Mouse (Mus musculus) liver, embryonic 13.5 days (tissue): ENCODE data around the gene Atf7. TPM values are rescaled to one million over a fixed set of nuclear protein-coding genes. Genes with fewer than 3 reads are reported as not detected.

Experiments used
- ATAC-seq: fragments of 200-750 bp; cut with Nextera tagmentation; 2 replicates; pipeline ENCODE4 v1.8.0; 2017; ENCODE audit warnings: low read depth, mild to moderate bottlenecking, moderate number of reproducible peaks, moderate library complexity
- DNase-seq: peaks from one replicate; pipeline ENCODE4 v3.0.0; 2022
- H3K27ac ChIP-seq: fragments of 300-500 bp; sonication (generic); 2 replicates; pipeline ENCODE4 v1.5.1; 2015; ENCODE audit warnings: moderate library complexity, mild to moderate bottlenecking, inconsistent platforms
- H3K27me3 ChIP-seq: fragments of 300-500 bp; sonication (generic); 2 replicates; pipeline ENCODE4 v1.6.1; 2015; ENCODE audit warnings: mild to moderate bottlenecking, inconsistent platforms
- H3K36me3 ChIP-seq: fragments of 300-500 bp; sonication (generic); 2 replicates; pipeline ENCODE4 v1.6.1; 2015; ENCODE audit warnings: mild to moderate bottlenecking, inconsistent platforms
- H3K4me1 ChIP-seq: fragments of 300-500 bp; sonication (generic); replicated peaks from 2 replicates; pipeline ENCODE4 v1.6.1; 2015; ENCODE audit warnings: inconsistent platforms
- H3K4me2 ChIP-seq: fragments of 300-500 bp; sonication (generic); 2 replicates; pipeline ENCODE4 v1.6.1; 2015; ENCODE audit warnings: inconsistent platforms, mild to moderate bottlenecking, moderate library complexity
- H3K4me3 ChIP-seq: fragments of 300-500 bp; sonication (generic); replicated peaks from 2 replicates; pipeline ENCODE4 v1.5.1; 2015; ENCODE audit warnings: mild to moderate bottlenecking, inconsistent platforms
- H3K9ac ChIP-seq: fragments of 300-500 bp; sonication (generic); 2 replicates; pipeline ENCODE4 v1.6.1; 2015; ENCODE audit warnings: mild to moderate bottlenecking, inconsistent platforms
- H3K9me3 ChIP-seq: fragments of 300-500 bp; sonication (generic); replicated peaks from 2 replicates; pipeline ENCODE4 v1.6.1; 2016; ENCODE audit warnings: inconsistent platforms
- WGBS: fragments of 180-500 bp; shearing (Covaris S2); methylation state at CpG from one replicate; pipeline ENCODE4 v1.1.7; 2015; ENCODE audit not compliant: insufficient replicate concordance; 5-methylcytosine and 5-hydroxymethylcytosine counted together
- polyA plus RNA-seq: library from polyadenylated mRNA; unstranded; fragments of >200 nt; fragmentation: Nextera tagmentation; extraction: Ambion mirVana; gene quantifications from 2 replicates; pipeline ENCODE4 v1.2.1, GENCODE M21; 2015

The Atf7 gene
- polyA plus RNA-seq, 1 experiment from 2014 or later, result 8.6 TPM

- Histone ChIP-seq H3K4me1 (no peaks in the 10 kb centered on the region), H3K36me3 (0 out of 2 replicates have a peak, but pooled peaks cover 4% of the 10 kb centered on the region), H3K9ac (no peak overlapping the region), H3K27me3 (no peaks in the 10 kb centered on the region), H3K4me2 (no peak overlapping the region), H3K9me3 (no peaks in the 10 kb centered on the region), H3K4me3 (no peak overlapping the region), H3K27ac (no peak overlapping the region)
- ATAC-seq (no peak), DNase-seq (no peak)
- WGBS, result 47% methylated on average over 1 of the region's 1 CpGs
Measured at GRCm38 (mm10) chr15:102581205-102581604, 44.1 kb downstream of the Atf7 start.

GRCm38 (mm10) chr15:102578351-102578750, 46.9 kb downstream of the Atf7 start:
- Histone ChIP-seq H3K9ac (no peak overlapping the region), H3K4me2 (no peak overlapping the region), H3K36me3 (peaks cover 4% of the 10 kb centered on the region; the same call in 1 of the 2 replicates), H3K4me1 (no peaks in the 10 kb centered on the region), H3K4me3 (no peak overlapping the region), H3K9me3 (no peaks in the 10 kb centered on the region), H3K27me3 (no peaks in the 10 kb centered on the region), H3K27ac (no peak overlapping the region)
- DNase-seq (no peak), ATAC-seq (no peak)
- 83% methylated on average over 2 of the region's 2 CpGs for WGBS

- ATAC-seq, result no peak
- 89% methylated on average over 1 of the region's 1 CpGs for WGBS
- DNase-seq, result no peak
Measured at GRCm38 (mm10) chr15:102576972-102577371, 48.3 kb downstream of the Atf7 start.

GRCm38 (mm10) chr15:102572081-102572480, 53.2 kb downstream of the Atf7 start:
- ATAC-seq, result no peak
- H3K36me3 ChIP-seq, result peaks cover 4% of the 10 kb centered on the region; the same call in 1 of the 2 replicates
- H3K4me1 ChIP-seq, result no peaks in the 10 kb centered on the region
- no peak overlapping the region for H3K4me3 ChIP-seq
- no peak overlapping the region for H3K9ac ChIP-seq
- H3K9me3 ChIP-seq, result no peaks in the 10 kb centered on the region
- H3K4me2 ChIP-seq, result no peak overlapping the region
- H3K27ac ChIP-seq, result no peak overlapping the region
- WGBS, result 74% methylated on average over 3 of the region's 3 CpGs
- no peaks in the 10 kb centered on the region for H3K27me3 ChIP-seq
- DNase-seq, result no peak

More at GRCm38 (mm10) chr15:102576972-102577371, 48.3 kb downstream of the Atf7 start:
- H3K9ac ChIP-seq, result no peak overlapping the region
- no peak overlapping the region for H3K27ac ChIP-seq
- H3K4me3 ChIP-seq, result no peak overlapping the region
- no peaks in the 10 kb centered on the region for H3K4me1 ChIP-seq
- no peak overlapping the region for H3K4me2 ChIP-seq
- H3K36me3 ChIP-seq, result peaks cover 4% of the 10 kb centered on the region; the same call in 1 of the 2 replicates
- no peaks in the 10 kb centered on the region for H3K27me3 ChIP-seq
- no peaks in the 10 kb centered on the region for H3K9me3 ChIP-seq

- ATAC-seq, result no peak
- WGBS, result 76% methylated on average over 2 of the region's 2 CpGs
Measured at GRCm38 (mm10) chr15:102567849-102568248, 57.4 kb downstream of the Atf7 start.

GRCm38 (mm10) chr15:102563681-102564080, 61.6 kb downstream of the Atf7 start:
- DNase-seq (no peak), ATAC-seq (no peak)
- Histone ChIP-seq H3K36me3 (peaks cover 18% of the 10 kb centered on the region), H3K4me1 (no peaks in the 10 kb centered on the region), H3K9ac (no peak overlapping the region), H3K27ac (no peak overlapping the region), H3K9me3 (no peaks in the 10 kb centered on the region), H3K4me2 (no peak overlapping the region), H3K27me3 (no peaks in the 10 kb centered on the region), H3K4me3 (no peak overlapping the region)
- WGBS, result 85% methylated on average over 5 of the region's 5 CpGs

More at GRCm38 (mm10) chr15:102567849-102568248, 57.4 kb downstream of the Atf7 start:
- Histone ChIP-seq H3K9ac (no peak overlapping the region), H3K4me1 (no peaks in the 10 kb centered on the region), H3K36me3 (peaks cover 6% of the 10 kb centered on the region), H3K27ac (no peak overlapping the region), H3K4me3 (no peak overlapping the region), H3K4me2 (no peak overlapping the region), H3K27me3 (no peaks in the 10 kb centered on the region), H3K9me3 (no peaks in the 10 kb centered on the region)
- DNase-seq, result no peak

DNA sequence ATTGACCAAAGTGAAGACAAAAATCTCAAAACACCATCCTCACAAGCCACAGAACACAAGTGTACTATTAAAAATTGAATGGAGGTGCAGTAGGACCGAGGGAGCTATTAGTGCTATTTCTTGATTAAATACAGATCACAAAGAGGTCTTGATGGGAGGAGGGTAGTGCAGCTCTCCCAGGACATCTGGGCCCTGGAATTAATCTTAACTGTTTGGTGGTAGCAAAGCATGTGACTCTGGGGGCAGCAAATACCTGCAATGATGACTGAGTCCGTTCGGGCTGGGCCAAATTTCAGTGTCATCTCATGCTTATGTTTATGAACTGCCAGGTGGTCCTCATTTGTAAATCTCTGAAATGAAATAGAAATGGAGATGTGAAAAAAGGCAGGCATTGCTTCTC, 62.2 kb downstream of the Atf7 start:
- H3K4me2 ChIP-seq, result no peak overlapping the region
- ATAC-seq, result no peak
- H3K9me3 ChIP-seq, result no peaks in the 10 kb centered on the region
- no peak overlapping the region for H3K4me3 ChIP-seq
- no peaks in the 10 kb centered on the region for H3K4me1 ChIP-seq
- 81% methylated on average over 3 of the region's 3 CpGs for WGBS
- peaks cover 18% of the 10 kb centered on the region for H3K36me3 ChIP-seq
- no peak overlapping the region for H3K9ac ChIP-seq
- no peak for DNase-seq
- H3K27ac ChIP-seq, result no peak overlapping the region
- no peaks in the 10 kb centered on the region for H3K27me3 ChIP-seq

- 91% methylated on average over 1 of the region's 1 CpGs for WGBS
- no peak for ATAC-seq
- Histone ChIP-seq H3K4me2 (no peak overlapping the region), H3K36me3 (peaks cover 18% of the 10 kb centered on the region), H3K4me3 (no peak overlapping the region), H3K4me1 (no peaks in the 10 kb centered on the region), H3K9ac (no peak overlapping the region), H3K27ac (no peak overlapping the region), H3K27me3 (no peaks in the 10 kb centered on the region), H3K9me3 (no peaks in the 10 kb centered on the region)
- DNase-seq, result no peak
Measured at GRCm38 (mm10) chr15:102562491-102562890, 62.8 kb downstream of the Atf7 start.

DNA sequence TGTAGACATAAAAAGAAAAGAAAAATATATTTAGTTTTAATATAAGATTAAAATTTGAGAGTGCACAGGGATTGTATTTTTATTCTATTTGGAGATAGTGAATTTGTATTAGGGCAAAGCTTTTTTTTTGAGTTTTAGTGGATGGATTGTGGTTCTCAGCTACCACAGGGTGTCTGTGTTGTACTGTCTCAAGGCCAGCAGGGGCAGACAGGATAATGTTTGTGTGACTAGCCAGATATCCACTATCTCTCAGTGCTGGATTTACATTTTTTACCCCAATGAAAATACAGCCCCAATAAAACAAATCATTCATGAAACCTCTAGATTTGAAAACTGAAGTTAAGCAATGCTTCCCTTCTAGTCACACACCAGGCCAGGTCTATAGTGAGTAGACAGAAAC, 67.7 kb downstream of the Atf7 start:
- H3K36me3 ChIP-seq, result peaks cover 41% of the 10 kb centered on the region

DNA sequence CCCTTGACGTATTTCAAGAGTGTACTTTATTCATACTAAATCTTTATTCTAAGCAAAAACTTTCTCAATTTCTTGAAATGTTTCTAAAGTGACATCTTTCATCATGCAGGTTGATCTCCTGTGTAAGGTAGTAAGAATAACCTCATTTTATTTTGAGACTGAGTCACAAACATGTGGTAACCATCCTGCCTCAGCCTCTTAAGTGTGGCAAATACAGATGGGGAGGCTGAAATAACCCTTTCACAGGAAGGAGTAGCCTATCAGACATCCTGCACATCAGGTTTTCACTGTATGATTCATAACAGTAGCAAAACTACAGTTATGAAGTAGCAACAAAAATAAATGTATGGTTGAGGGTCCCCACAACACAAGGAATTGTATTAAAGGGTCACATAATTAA, 69.7 kb downstream of the Atf7 start:
- ATAC-seq, result no peak
- no peak overlapping the region for H3K4me3 ChIP-seq
- 83% methylated on average over 1 of the region's 1 CpGs for WGBS

More for the DNA sequence above, 67.7 kb downstream of the Atf7 start:
- H3K27me3 ChIP-seq, result no peaks in the 10 kb centered on the region
- no peak overlapping the region for H3K9ac ChIP-seq
- H3K27ac ChIP-seq, result no peak overlapping the region
- H3K4me3 ChIP-seq, result no peak overlapping the region
- ATAC-seq (no peak), DNase-seq (no peak)
- H3K4me1 ChIP-seq, result no peaks in the 10 kb centered on the region
- no peak overlapping the region for H3K4me2 ChIP-seq
- H3K9me3 ChIP-seq, result no peaks in the 10 kb centered on the region

GRCm38 (mm10) chr15:102552599-102552998, 72.7 kb downstream of the Atf7 start:
- H3K9me3 ChIP-seq, result no peaks in the 10 kb centered on the region
- WGBS, result 85% methylated on average over 5 of the region's 5 CpGs
- H3K4me1 ChIP-seq, result no peaks in the 10 kb centered on the region
- H3K27me3 ChIP-seq, result no peaks in the 10 kb centered on the region
- H3K27ac ChIP-seq, result no peak overlapping the region
- DNase-seq (no peak), ATAC-seq (no peak)
- no peak overlapping the region for H3K9ac ChIP-seq
- H3K4me2 ChIP-seq, result no peak overlapping the region
- peaks cover 48% of the 10 kb centered on the region for H3K36me3 ChIP-seq
- no peak overlapping the region for H3K4me3 ChIP-seq

More for the DNA sequence above, 69.7 kb downstream of the Atf7 start:
- H3K27me3 ChIP-seq, result no peaks in the 10 kb centered on the region
- H3K9ac ChIP-seq, result no peak overlapping the region
- DNase-seq, result no peak
- H3K36me3 ChIP-seq, result peaks cover 48% of the 10 kb centered on the region
- H3K4me1 ChIP-seq, result no peaks in the 10 kb centered on the region
- H3K4me2 ChIP-seq, result no peak overlapping the region
- H3K9me3 ChIP-seq, result no peaks in the 10 kb centered on the region
- H3K27ac ChIP-seq, result no peak overlapping the region

DNA sequence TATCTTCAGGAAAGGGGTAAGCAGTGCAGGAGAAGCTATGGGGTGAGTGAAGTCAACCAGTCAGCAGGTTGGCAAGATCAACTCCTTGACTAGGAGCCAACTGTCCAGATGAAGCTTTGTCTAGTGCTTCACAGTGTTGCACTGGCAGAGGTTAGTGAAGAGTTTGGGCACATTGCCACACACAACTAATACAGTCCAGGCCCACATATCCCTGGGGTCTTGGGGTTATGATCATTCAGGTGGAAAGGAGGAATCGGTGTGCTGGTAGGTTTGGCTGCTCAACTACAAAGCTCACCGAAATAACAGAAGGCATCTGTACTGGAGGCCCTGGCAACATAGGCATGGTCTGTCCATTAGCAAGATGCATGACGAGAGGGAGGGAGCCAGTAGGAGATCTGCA, 77.8 kb downstream of the Atf7 start:
- H3K4me1 ChIP-seq, result no peaks in the 10 kb centered on the region
- WGBS, result 86% methylated on average over 3 of the region's 3 CpGs
- H3K9ac ChIP-seq, result no peak overlapping the region
- no peak overlapping the region for H3K4me2 ChIP-seq
- ATAC-seq (no peak), DNase-seq (no peak)
- H3K36me3 ChIP-seq, result peaks cover 50% of the 10 kb centered on the region
- no peak overlapping the region for H3K27ac ChIP-seq
- H3K27me3 ChIP-seq, result no peaks in the 10 kb centered on the region
- no peaks in the 10 kb centered on the region for H3K9me3 ChIP-seq
- no peak overlapping the region for H3K4me3 ChIP-seq
